Mouse (Mus musculus): ENCODE results near the gene Hdac4. TPM values are rescaled to one million over a fixed set of nuclear protein-coding genes. Genes with fewer than 3 reads are reported as not detected.

The Hdac4 gene
- 26.9 and 27.6 TPM in 2 replicates for polyA plus RNA-seq (2015; fragmentation: Nextera tagmentation; extraction: Ambion mirVana)

- Histone ChIP-seq H3K4me3 (ENCODE audit: low read length) (no peak within 1 kb of the TSS), H3K4me2 (ENCODE audit: low read length) (no peak within 1 kb of the TSS; the same call in 1 of the 2 replicates), H3K27ac (ENCODE audit: low read depth, low read length) (no peak within 1 kb of the TSS), H3K27me3 (replicated peaks; ENCODE audit: control insufficient read depth, insufficient read depth, low read length) (no peaks in the 10 kb centered on the region), H3K9ac (ENCODE audit: low read depth, low read length) (no peak within 1 kb of the TSS), H3K4me1 (ENCODE audit: control insufficient read depth, insufficient read depth, low read depth, low read length) (peaks cover 4% of the 10 kb centered on the region), H3K36me3 (ENCODE audit: control insufficient read depth, insufficient read depth, low read length) (no peaks in the 10 kb centered on the region), H3K9me3 (ENCODE audit: control insufficient read depth, low read length) (no peaks in the 10 kb centered on the region)
- peak; percentile 92 for ATAC-seq
- 42% methylated on average over 13 of the region's 13 CpGs for WGBS
Measured at GRCm38 (mm10) chr1:92195360-92196149, at the start of gene Hdac4. Gene Hdac4, minus strand, starts transcription at chr1:92195699.

DNA sequence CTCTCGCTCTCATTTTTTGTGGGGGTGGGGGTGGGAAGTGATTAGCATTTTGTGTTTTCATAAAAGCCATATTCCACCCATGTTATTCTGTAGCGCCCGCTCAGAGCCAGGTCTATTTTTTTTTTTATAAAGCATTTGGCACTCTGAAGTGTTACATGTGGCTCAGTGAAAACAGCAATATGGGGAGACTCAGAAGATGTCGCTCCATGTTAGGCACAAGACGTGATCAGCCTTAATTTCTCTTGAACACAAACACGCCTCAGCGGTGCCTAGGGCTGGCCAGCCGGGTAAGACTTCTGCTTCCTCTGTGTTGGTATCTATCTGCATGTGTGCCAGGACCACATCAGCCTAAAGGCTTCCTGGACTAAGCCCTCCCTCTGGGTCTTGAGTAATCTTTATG lies 48.0 kb upstream of the Hdac4 start:
- H3K9ac ChIP-seq (ENCODE audit: low read depth, low read length), result no peak overlapping the region
- H3K36me3 ChIP-seq (ENCODE audit: control insufficient read depth, insufficient read depth, low read length), result no peaks in the 10 kb centered on the region
- ATAC-seq, result no peak
- H3K9me3 ChIP-seq (ENCODE audit: control insufficient read depth, low read length), result no peaks in the 10 kb centered on the region
- H3K4me2 ChIP-seq (ENCODE audit: low read length), result no peak overlapping the region
- no peak overlapping the region for H3K4me3 ChIP-seq (ENCODE audit: low read length)
- WGBS, result 84% methylated on average over 8 of the region's 8 CpGs
- no peaks in the 10 kb centered on the region for H3K4me1 ChIP-seq (ENCODE audit: control insufficient read depth, insufficient read depth, low read depth, low read length)
- H3K27ac ChIP-seq (ENCODE audit: low read depth, low read length), result no peak overlapping the region
- H3K27me3 ChIP-seq (replicated peaks; ENCODE audit: control insufficient read depth, insufficient read depth, low read length), result no peaks in the 10 kb centered on the region

GRCm38 (mm10) chr1:92240072-92240471 lies 44.6 kb upstream of the Hdac4 start:
- H3K4me3 ChIP-seq (ENCODE audit: low read length), result no peak overlapping the region
- no peaks in the 10 kb centered on the region for H3K27me3 ChIP-seq (replicated peaks; ENCODE audit: control insufficient read depth, insufficient read depth, low read length)
- no peak for ATAC-seq
- WGBS, result 84% methylated on average over 4 of the region's 4 CpGs
- H3K9me3 ChIP-seq (ENCODE audit: control insufficient read depth, low read length), result no peaks in the 10 kb centered on the region
- no peak overlapping the region for H3K9ac ChIP-seq (ENCODE audit: low read depth, low read length)
- no peak overlapping the region for H3K4me2 ChIP-seq (ENCODE audit: low read length)
- no peaks in the 10 kb centered on the region for H3K36me3 ChIP-seq (ENCODE audit: control insufficient read depth, insufficient read depth, low read length)
- H3K27ac ChIP-seq (ENCODE audit: low read depth, low read length), result no peak overlapping the region
- H3K4me1 ChIP-seq (ENCODE audit: control insufficient read depth, insufficient read depth, low read depth, low read length), result no peaks in the 10 kb centered on the region

- no peak overlapping the region for H3K4me2 ChIP-seq (ENCODE audit: low read length)
- no peak overlapping the region for H3K27ac ChIP-seq (ENCODE audit: low read depth, low read length)
- no peaks in the 10 kb centered on the region for H3K36me3 ChIP-seq (ENCODE audit: control insufficient read depth, insufficient read depth, low read length)
- H3K4me1 ChIP-seq (ENCODE audit: control insufficient read depth, insufficient read depth, low read depth, low read length), result no peaks in the 10 kb centered on the region
- no peak for ATAC-seq
- no peak overlapping the region for H3K4me3 ChIP-seq (ENCODE audit: low read length)
- no peak overlapping the region for H3K9ac ChIP-seq (ENCODE audit: low read depth, low read length)
- H3K27me3 ChIP-seq (replicated peaks; ENCODE audit: control insufficient read depth, insufficient read depth, low read length), result no peaks in the 10 kb centered on the region
- 94% methylated on average over 4 of the region's 4 CpGs for WGBS
- H3K9me3 ChIP-seq (ENCODE audit: control insufficient read depth, low read length), result no peaks in the 10 kb centered on the region
Measured at GRCm38 (mm10) chr1:92235600-92235999, 40.1 kb upstream of the Hdac4 start.

GRCm38 (mm10) chr1:92225297-92225696 lies 29.8 kb upstream of the Hdac4 start:
- H3K27ac ChIP-seq (ENCODE audit: low read depth, low read length), result no peak overlapping the region
- no peak overlapping the region for H3K4me3 ChIP-seq (ENCODE audit: low read length)
- no peaks in the 10 kb centered on the region for H3K9me3 ChIP-seq (ENCODE audit: control insufficient read depth, low read length)
- H3K4me1 ChIP-seq (ENCODE audit: control insufficient read depth, insufficient read depth, low read depth, low read length), result peaks cover 13% of the 10 kb centered on the region
- no peak overlapping the region for H3K4me2 ChIP-seq (ENCODE audit: low read length)
- H3K36me3 ChIP-seq (ENCODE audit: control insufficient read depth, insufficient read depth, low read length), result no peaks in the 10 kb centered on the region
- no peak overlapping the region for H3K9ac ChIP-seq (ENCODE audit: low read depth, low read length)
- 88% methylated on average over 2 of the region's 2 CpGs for WGBS
- peaks cover 5% of the 10 kb centered on the region; the same call in 1 of the 2 replicates for H3K27me3 ChIP-seq (replicated peaks; ENCODE audit: control insufficient read depth, insufficient read depth, low read length)
- no peak for ATAC-seq

- H3K4me1 ChIP-seq (ENCODE audit: control insufficient read depth, insufficient read depth, low read depth, low read length), result peaks cover 13% of the 10 kb centered on the region
- peak overlapping the region; percentile 25 for H3K27ac ChIP-seq (ENCODE audit: low read depth, low read length)
- H3K9me3 ChIP-seq (ENCODE audit: control insufficient read depth, low read length), result no peaks in the 10 kb centered on the region
- peaks cover 5% of the 10 kb centered on the region; the same call in 1 of the 2 replicates for H3K27me3 ChIP-seq (replicated peaks; ENCODE audit: control insufficient read depth, insufficient read depth, low read length)
- no peak overlapping the region for H3K9ac ChIP-seq (ENCODE audit: low read depth, low read length)
- peak; percentile 85 for ATAC-seq
- H3K4me3 ChIP-seq (ENCODE audit: low read length), result no peak overlapping the region
- WGBS, result 13% methylated on average over 17 of the region's 17 CpGs
- H3K36me3 ChIP-seq (ENCODE audit: control insufficient read depth, insufficient read depth, low read length), result no peaks in the 10 kb centered on the region
- no peak overlapping the region for H3K4me2 ChIP-seq (ENCODE audit: low read length)
Measured at GRCm38 (mm10) chr1:92223956-92224891, 28.7 kb upstream of the Hdac4 start.

DNA sequence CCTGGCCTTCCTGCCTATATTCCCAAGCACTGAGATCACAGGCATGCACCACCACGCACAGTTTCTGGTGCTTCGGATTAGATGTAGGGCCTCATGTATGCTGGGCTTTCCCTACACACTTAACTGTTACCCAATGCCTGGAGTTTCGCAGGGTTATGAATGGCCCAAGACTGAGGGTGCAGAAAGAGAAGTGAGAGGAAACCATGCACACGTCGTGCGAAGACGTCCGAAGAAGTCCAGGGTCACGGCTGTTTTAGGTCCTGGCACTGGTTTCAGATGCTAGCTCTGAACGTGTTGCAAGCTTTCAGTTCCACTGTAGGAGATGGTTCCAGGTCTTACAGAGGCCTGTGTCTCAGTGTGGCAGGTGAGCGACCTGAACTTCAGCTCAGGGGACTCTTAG lies 21.2 kb upstream of the Hdac4 start:
- Histone ChIP-seq H3K27ac (ENCODE audit: low read depth, low read length) (no peak overlapping the region), H3K4me1 (ENCODE audit: control insufficient read depth, insufficient read depth, low read depth, low read length) (peaks cover 12% of the 10 kb centered on the region), H3K4me3 (ENCODE audit: low read length) (no peak overlapping the region), H3K9ac (ENCODE audit: low read depth, low read length) (no peak overlapping the region), H3K4me2 (ENCODE audit: low read length) (no peak overlapping the region), H3K9me3 (ENCODE audit: control insufficient read depth, low read length) (no peaks in the 10 kb centered on the region), H3K36me3 (ENCODE audit: control insufficient read depth, insufficient read depth, low read length) (no peaks in the 10 kb centered on the region), H3K27me3 (replicated peaks; ENCODE audit: control insufficient read depth, insufficient read depth, low read length) (no peaks in the 10 kb centered on the region)
- ATAC-seq, result no peak
- whole genome bisulfite sequencing, result 81% methylated on average over 11 of the region's 11 CpGs

- H3K27me3 ChIP-seq (replicated peaks; ENCODE audit: control insufficient read depth, insufficient read depth, low read length), result no peaks in the 10 kb centered on the region
- H3K9me3 ChIP-seq (ENCODE audit: control insufficient read depth, low read length), result no peaks in the 10 kb centered on the region
- H3K9ac ChIP-seq (ENCODE audit: low read depth, low read length), result no peak overlapping the region
- no peak overlapping the region for H3K27ac ChIP-seq (ENCODE audit: low read depth, low read length)
- peaks cover 13% of the 10 kb centered on the region for H3K4me1 ChIP-seq (ENCODE audit: control insufficient read depth, insufficient read depth, low read depth, low read length)
- no peak overlapping the region for H3K4me3 ChIP-seq (ENCODE audit: low read length)
- ATAC-seq, result no peak
- no peaks in the 10 kb centered on the region for H3K36me3 ChIP-seq (ENCODE audit: control insufficient read depth, insufficient read depth, low read length)
- no peak overlapping the region for H3K4me2 ChIP-seq (ENCODE audit: low read length)
- WGBS, result 49% methylated on average over 11 of the region's 11 CpGs
Measured at GRCm38 (mm10) chr1:92215996-92216630, 20.6 kb upstream of the Hdac4 start.

All from hindbrain, embryonic 16.5 days (tissue).